Mouse (Mus musculus): ENCODE data around the gene Cntn4.

Gene Cntn4

DNA sequence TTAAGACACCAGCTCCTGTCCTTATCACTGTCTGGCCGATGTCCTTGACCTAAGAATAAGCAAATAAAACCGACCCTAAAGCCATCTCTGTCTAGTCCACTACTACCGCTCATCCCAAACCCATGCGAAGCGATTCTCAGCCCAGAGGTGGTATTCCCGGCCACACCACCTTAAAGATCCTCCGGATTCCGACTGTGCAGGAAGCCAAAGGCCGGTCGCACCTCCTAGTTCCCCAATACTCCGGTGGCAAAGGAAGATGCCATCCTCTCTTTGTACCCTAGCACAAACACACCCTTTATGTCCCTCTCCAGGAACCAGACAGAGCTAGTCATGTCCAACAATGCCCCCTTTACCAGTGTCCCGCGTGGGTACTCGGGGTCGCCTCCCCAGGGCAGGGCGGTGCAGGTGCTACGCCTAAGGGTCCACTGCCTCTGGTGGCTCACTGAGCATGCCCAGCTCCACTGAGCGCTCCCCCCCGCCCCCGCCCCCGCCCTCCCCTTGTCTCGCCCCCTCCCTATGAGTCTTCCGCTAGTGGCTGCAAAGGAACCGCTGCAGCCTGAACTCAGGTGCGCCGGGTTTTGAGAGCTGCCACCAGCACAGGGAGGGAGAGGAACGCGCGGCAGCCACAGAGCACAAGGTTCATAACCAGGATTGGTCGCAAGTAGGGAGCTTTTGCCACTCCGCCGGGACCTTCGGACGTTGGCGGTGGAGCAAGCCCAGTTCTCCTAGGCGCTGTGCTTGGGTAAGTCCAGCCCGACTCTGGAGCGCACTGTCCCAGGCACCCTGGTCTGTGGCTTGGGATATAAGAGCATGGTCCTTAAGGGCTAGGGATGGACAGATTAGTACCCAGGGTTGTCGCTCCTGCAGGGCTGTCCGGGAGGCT, at the start of gene Cntn4:
Gene Cntn4, plus strand, starts transcription at position 512 of the 883 bp plus-strand sequence.
- no peak for DNase-seq (ENCODE audit: low read depth, low spot score)

DNA sequence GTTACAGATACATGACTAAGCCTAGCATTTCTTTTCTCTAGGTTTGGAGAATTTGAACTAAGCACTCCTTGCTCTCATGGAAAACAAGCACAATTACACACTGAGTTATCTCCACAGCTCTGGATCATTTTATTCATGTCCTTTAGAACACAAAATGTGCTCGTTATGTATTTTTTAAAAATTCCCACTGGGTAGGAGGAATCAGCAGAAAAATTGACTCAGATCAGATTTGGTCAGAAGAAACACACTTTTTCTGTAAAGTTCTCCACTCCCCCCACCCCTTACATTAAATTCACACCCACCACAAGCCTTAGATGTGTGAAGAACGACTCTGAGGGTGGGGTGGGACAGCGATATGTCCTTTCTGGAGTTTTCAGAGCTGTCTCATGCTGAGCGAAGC, 3.2 kb upstream of the Cntn4 start:
- no peak for DNase-seq (ENCODE audit: low read depth, low spot score)

DNA sequence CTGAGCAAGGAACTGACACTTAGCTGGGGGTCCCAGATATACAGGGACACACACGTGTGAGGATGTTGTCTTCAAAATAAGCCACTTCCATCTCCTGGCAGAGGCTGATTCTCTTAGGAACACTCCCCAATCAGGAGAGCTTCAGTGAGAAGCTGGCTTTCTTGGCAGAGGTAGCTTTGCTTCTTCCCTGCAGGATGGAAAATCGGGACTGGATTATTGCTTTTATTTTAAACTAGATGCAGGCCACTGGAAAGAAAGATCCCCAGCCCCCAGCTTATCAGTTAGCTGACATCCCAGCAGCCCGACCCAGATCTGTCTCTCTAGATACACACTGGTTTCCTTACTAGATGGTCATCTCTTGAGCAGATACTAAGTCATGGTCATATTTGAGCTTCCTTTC, 2.4 kb upstream of the Cntn4 start:
- DNase-seq (ENCODE audit: low read depth, low spot score) = no peak

DNA sequence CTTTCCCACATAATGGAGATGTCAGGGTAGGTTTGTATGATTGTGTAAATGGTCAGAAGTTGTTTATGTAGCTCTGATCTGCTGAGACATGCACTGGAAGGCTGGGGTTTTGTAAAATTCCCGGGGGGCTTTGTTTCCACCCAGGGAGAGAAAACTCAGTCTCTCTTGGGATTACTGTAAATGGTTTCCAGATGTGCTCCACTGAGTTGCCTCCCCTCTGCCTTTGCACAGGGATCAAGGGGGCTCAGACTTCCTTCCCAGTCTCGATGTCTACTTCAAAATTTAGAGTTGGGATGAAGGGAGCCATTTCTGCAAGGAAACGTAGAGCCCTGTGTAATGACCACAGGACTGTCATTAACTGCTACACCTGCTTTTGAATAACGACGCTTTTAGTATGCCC, 823 bp upstream of the Cntn4 start:
- no peak for DNase-seq (ENCODE audit: low read depth, low spot score)

DNA sequence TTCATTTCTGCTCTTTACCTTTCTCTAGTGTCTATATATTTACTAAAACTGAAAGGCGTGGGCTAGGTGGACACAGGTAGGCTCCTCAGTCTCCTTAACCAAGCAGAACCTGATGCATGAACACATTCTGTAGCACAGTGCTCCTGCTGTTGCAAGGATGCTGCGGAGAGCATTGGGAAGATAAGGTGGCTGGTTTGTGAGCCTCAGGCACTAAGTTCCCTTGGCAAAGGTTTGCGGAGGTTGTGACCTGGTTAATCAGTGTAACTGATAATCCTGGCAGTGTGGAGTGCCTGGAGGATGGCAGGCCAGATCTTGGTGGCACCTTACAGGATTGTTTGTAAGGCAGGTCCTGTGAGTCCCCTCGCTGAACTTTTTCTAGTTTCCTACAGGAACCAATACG, 1.3 kb downstream of the Cntn4 start:
- no peak for DNase-seq (ENCODE audit: low read depth, low spot score)

DNA sequence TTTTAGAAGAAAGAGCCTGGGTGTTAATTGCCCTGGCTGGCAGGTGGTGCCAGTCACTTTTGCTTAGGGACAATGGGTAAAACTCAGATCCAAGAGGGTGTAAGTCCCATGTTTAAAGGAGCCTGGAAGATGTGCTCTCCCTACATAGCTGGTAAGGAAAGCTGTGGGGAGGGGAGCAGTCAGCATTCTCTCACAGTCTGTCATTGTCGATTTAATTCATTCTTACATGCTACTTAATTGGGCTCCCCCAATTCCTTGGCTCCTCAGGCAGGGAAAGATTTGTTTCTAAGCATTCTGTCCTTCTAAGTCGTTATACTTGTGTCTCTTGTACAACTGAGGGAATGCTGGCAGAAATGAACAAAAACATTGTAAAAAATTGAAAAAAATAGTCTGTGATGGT, 4.0 kb downstream of the Cntn4 start:
- no peak for DNase-seq (ENCODE audit: low read depth, low spot score)

DNA sequence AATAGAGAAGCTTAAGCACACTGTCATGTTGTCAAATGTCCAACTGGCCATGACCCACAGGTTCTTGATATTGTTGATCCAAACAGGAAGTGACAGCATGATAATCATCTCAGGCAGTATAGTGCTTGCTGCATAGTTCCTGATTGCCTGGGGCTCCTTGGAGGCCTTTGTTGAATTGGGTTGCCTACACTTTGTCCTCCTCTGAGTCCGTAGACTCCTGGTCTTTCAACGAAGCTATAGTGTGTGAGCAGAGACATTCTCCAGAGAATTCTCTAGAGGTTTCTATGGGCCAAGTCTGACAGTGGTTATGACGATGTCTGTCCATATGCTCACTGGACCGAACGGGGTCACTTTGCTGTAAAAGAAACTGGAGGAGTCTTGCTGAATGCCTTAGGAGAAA, 5.8 kb downstream of the Cntn4 start:
- no peak for DNase-seq (ENCODE audit: low read depth, low spot score)

DNA sequence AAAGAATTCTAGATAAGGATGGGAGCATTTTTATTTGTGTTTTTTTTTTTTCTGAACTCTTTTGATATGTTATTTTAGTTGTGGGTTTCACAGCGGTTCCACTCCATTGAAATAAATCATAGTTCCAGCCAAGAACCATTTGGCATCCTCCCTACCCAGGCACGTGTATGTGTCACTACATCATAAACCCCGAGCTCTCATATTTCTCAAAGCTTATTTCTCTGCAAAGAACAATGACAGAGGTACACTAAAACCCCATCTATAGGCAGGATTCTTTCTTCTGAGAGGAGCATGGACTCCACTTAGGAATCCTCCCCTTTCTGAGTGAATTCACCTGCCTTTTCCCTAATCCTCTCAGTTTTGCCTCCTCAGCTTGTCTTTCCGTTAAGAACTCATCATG, 6.7 kb downstream of the Cntn4 start:
- no peak for DNase-seq (ENCODE audit: low read depth, low spot score)

DNA sequence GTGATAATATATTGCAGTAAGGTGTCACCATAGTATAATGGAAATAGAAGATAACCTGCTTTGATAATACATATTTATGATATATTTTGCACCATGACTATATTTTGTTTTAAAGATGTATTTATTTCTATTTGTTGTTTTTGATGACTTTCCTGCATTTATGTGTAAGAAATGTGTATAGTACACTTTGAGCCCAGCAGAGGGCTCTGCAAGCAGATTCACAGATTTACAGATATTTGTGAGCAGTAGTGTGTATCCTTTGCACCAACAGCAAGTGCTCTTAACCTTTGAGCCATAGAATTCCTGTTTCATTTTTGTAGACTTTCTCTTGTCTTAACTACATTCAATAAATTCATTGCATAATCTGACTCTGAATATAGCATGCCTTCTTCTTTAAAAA, 10.7 kb downstream of the Cntn4 start:
- no peak for DNase-seq (ENCODE audit: low read depth, low spot score)

DNA sequence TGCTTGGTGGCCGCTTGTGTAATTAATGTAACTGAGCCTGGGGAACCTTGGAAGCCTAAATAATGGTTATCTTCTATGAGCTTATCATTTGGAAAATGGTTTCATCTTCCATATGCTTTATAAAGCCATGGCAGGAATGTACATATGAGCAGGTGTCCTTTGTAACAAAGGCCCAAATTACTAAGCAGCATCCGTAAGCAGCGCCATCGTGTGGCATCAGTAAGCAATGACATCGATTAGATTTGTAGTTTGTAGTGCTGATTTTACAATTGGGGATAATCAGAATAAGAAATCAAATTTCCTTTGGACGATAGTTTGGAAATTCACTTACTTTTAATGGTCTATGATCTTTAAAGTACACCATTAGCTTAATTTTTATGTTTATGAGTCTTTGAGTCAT, 64.6 kb downstream of the Cntn4 start:
- no peak for DNase-seq (ENCODE audit: low read depth, low spot score)

DNA sequence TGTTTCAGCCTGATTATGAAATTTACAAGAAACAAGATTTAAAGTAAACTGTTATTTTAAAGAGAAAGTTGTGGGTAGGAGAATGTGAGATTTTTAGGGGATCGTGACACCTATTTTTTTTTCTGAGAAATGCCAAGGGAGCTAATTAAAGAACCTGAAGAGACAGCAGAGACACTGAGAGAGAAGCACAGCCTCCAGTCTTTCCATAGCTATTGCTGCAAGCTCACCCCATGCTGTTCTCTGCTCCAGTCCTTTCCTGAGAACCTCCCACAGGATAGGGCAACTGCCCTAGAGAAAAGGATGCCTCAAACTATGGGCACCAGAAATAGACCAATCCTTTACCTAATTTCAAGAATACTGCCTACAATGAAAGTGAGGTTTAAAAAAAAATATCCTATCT, 103.2 kb downstream of the Cntn4 start:
- DNase-seq (ENCODE audit: low read depth, low spot score) = no peak

DNA sequence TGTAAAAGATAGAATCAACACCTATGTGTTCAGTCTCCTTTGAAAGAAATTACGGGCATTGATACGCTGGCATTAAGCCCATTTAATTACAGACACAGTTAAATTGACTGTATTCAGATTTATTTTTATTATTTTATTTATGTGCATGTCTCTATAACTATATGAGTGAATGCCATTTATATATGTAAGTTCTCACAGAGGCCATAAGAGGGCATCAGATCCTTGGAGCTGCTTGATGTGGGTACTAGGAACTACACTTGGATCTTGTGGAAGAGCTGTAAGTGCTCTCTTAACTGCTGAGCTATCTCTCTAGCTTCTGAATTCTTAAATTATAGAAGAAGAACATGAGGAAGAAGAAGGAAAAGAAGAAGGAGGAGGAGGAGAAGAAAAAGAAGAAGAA, 111.0 kb downstream of the Cntn4 start:
- no peak for DNase-seq (ENCODE audit: low read depth, low spot score)

DNA sequence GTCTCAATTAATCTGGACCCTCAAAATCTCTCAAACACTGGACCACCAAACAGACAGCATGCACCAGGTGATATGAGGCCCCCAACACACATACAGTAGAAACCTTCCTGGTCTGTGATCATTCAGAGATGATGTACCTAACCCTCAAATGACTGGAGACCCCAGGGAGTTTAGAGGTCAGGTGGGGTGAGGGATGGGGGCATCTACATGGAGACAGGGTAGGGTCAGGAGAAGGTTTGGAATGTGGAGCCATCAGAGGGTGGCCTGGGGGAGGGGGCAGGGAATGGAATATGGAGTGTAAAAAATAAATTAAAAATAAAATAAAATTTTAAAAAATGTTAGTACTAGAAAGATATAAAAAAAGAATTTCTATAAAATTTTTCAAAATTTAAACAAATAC, 157.6 kb downstream of the Cntn4 start:
- DNase-seq (ENCODE audit: low read depth, low spot score) = no peak

DNA sequence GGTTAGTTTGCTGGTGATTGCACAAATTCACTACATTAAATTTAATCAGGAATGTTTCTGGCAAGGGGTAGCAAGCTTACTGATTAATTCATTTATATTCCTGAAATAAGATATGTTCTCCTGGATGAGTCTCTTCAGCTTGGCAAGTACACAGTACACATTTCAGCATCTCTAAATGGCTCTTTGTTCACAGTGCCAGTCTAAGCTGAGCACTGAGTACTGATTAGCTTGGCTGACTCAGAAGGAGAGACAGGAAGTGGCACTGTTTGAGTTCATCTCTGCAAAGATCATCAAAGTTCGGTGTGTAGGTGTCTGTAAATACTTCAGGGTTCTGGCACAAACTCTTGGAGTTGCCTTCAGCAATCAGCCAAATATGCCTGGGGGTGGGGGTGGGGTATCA, 169.8 kb downstream of the Cntn4 start:
- no peak for DNase-seq (ENCODE audit: low read depth, low spot score)

DNA sequence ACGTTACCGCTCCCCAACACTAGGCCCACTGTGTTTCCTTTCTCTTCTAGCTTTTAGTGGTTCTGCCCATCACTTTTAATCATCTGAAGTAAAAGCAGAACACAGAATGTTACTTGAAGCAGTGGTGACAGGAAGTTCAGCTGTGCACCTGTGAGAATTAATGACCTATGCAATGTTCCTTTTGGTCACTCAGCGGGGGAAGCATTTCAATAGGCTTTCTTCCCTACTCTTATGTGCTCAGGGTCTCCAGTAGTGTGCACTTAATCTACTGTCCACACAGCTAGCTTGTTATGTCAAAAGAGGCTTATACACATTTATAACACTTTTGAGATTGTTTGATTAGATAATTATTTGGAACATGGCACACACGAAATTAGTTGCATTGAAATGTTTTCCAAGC, 215.4 kb downstream of the Cntn4 start:
- no peak for DNase-seq (ENCODE audit: low read depth, low spot score)

DNA sequence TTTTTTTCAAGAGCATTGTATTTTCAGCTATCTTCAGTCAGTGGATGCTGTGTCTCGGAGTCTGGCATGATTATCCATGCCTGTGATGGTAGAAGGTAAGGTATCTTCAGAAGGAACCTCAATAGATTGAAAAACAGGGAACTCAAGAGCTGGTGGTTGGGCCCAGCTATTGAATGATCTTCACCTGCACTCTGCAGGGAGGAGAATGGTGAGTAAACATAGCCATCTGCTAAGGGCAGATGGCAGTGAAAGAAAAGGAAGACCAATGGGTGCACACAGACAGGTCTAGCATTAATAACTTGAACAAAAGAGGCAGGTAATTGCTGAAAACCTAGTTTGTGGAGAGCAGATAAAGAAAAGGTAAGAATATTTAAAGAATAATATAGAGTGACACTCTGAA, 261.0 kb downstream of the Cntn4 start:
- DNase-seq (ENCODE audit: low read depth, low spot score) = no peak

DNA sequence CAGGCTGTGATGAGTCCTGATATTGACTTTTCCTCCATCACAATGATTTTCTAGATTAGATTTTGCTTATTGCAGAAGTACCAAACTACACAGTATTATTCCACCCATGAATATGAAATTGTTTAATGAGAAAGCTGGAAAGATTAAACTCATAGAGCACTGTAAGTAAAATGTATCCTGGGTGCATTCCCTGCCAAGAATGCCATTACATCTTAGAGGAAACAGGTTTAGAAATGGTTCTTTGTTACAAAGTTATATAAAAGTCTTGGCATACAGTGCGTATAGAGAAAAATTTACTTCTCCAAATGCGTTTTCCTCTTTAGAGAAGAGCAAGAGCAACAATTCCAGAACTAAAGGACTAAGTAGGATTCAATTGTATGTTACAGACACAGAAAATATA, 261.8 kb downstream of the Cntn4 start:
- DNase-seq (ENCODE audit: low read depth, low spot score) = no peak

DNA sequence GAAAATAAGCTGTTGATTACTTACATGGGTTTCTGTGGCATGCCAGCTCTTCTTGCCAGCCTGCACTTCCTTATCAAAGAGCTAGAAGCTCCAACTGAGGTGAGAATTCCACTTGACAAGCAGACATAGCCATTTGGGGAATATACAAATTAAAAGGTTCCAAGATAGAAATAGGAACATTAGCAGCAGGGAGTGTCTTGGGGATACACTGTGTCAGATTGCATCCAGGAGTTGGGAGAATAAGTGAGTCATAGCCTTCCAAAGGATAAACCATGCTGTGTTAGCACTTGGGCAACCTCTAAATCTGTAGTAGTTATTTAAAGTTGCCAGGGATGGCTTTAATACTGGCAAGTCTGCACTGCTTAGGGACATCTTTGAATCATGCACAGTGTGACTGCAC, 263.1 kb downstream of the Cntn4 start:
- no peak for DNase-seq (ENCODE audit: low read depth, low spot score)

DNA sequence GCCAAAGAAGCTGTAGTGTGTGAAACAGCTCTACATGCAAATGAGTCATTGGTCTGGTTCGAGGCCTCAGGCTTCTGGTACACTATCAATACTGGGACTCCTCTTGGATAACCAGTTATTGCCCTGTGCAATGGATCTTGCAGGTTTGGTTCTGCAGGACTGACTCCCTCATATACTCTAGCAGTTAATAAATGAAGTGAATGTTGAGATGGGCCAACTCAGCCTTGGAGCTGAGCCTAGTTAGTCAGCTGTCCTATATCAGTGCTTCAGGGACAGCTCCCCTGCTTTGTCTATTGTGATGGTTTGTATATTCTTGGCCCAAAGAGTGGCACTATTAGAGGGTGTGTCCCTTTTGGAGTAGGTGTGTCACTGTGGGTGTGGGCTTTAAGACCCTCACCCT, 314.0 kb downstream of the Cntn4 start:
- DNase-seq (ENCODE audit: low read depth, low spot score) = no peak

DNA sequence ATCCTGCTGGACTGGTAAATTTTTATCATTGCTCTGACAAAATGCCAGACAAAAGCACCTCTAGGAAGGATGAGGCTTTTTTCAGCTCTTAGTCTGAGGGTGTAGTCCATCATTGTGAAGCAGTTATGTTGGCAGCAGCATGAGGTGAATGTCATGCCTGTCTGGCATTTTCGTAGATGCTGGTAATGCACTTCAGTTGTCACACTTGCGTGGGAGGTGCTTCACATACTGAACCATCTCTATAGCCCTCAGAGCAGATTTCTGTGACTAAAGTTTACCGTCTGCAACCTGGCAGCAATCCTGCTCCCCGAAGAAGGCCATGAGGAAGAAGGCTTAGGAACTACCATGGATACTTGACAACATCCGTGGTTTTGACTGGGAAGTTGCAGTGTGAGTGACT, 335.6 kb downstream of the Cntn4 start:
- no peak for DNase-seq (ENCODE audit: low read depth, low spot score)

DNA sequence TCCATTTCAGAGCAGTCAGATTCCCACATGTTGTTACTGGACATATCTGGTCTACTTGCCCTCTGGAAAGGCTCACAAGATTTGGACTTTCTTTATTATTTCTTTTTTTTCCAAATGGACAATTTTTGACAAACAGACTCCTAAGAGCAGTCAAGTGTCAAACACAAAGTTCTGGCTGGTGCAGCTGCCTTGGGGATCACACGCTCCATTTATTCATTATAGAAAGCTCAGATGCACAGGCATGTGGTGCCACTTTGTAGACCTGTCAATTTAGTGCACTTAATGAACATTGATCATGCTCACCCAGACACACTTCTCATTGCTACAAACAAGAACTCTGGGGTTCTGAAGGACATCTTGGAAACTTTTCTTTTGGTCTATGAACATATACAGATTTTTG, 337.7 kb downstream of the Cntn4 start:
- no peak for DNase-seq (ENCODE audit: low read depth, low spot score)

DNA sequence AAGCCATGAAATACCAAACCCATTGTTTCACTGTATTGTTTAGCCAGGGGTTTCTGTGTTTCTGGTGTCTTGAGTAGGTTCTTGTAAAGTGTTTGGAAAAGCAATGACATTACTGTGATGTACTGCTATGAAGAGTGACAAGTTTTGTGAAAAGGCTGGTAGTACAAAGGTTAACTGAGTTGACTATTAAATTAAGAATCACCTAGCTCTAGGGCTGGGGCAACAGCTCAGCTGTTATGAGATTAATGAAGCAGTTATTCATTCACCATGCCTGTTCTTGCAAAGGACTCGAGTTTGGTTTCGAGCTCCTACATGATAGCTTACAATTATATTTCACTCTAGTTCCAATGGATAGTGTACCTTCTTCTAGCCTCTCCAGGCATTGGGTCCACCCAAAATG, 371.4 kb downstream of the Cntn4 start:
- no peak for DNase-seq (ENCODE audit: low read depth, low spot score)

DNA sequence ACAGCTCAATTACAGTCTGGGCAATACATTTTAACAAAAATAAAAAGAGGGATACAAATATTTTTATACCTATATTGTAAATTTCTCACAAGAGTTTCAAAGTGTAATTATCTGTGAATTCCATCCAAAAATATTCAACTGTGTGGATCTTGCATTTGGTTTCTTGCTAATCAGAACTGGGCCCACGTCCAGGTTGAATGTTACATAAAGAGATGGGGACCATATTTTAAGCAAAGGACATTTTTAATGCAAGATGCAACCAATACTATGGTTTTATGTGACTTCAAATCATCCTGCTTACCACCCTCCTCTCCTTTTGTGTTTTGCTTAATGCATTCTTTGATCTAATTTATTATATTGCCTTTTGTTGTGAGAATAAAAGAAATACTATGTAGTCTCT, 378.7 kb downstream of the Cntn4 start:
- DNase-seq (ENCODE audit: low read depth, low spot score) = no peak

DNA sequence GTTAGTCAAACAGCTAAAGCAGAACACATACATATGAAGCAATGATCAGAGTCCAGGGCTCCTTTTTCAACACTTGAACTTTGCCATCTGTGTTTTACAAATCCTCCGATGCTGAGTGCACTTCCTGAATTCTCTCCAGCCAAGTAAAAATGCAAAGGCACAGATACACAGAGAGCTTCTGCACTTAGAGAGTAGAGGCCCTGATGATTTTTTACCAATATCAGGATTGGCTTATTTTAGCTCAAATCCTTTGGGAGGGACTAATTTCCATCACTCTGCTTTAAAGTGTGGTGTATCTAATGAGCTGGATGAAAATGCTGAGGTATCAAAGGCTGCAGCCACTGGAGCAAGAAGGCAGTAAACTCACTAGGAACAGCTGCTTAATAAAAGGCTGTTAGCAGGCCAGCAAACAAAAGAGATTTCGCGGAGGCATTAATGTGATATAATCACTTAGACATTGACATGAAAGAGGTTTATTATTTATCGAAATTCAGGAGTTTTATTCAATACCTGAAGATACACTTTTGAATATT, 400.7 kb downstream of the Cntn4 start:
- DNase-seq (ENCODE audit: low read depth, low spot score) = no peak
